Mouse (Mus musculus): Measurements from ENCODE around the gene Cdc6. TPM values are rescaled to one million over a fixed set of nuclear protein-coding genes. Genes with fewer than 3 reads are reported as not detected.
"Not testable (repeated sequence)": the region's sequence is repeated elsewhere in the genome, so short reads cannot be mapped to it uniquely, and the experiment has no call there.

The Cdc6 gene
- polyA plus RNA-seq, 1 experiment = 24.1 TPM

DNA sequence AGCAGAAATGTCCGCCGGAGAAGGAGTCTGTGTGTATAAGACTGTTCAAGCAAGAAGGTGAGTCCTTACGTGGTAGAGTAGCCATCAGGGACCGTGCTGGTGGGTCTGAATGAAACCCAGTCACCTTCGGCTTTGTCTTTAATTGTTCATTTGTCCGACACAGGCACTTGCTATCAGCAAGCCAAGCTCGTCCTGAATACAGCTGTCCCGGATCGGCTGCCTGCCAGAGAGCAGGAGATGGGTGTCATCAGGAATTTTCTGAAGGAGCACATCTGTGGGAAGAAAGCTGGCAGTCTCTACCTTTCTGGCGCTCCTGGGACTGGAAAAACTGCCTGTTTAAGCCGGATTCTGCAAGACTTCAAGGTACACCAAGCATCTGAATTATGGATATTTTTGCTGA is 2.8 kb downstream of the Cdc6 start:
- H3K79me2 ChIP-seq (ENCODE audit: control insufficient read depth, insufficient read depth) = peaks cover 56% of the 10 kb centered on the region
- no peaks in the 10 kb centered on the region for H3K27me3 ChIP-seq (ENCODE audit: control insufficient read depth, insufficient read depth, insufficient read length)
- H3ac ChIP-seq (ENCODE audit: control insufficient read depth, insufficient read length, low read depth) = no peak overlapping the region
- no peak for TF ChIP-seq USF1 (IDR thresholded peaks at IDR 0.05; ENCODE audit: low read depth)
- no peak for TF ChIP-seq MYOG (IDR thresholded peaks at IDR 0.05; ENCODE audit: control insufficient read depth, extremely low read depth, insufficient read length)
- TF ChIP-seq FOSL1 (IDR thresholded peaks at IDR 0.05; ENCODE audit: insufficient read depth, low read length, poor library complexity, severe bottlenecking) = no peak
- no peak for TF ChIP-seq CTCF (IDR thresholded peaks at IDR 0.05; ENCODE audit: control insufficient read depth, insufficient read depth, insufficient read length)
- no peak for TF ChIP-seq MYOD1 (IDR thresholded peaks at IDR 0.05; ENCODE audit: control insufficient read depth, insufficient read length, low read depth)
- no peak for TF ChIP-seq CEBPB (IDR thresholded peaks at IDR 0.05; ENCODE audit: low read depth)
- no peak for TF ChIP-seq MAX (IDR thresholded peaks at IDR 0.05)
- H3K36me3 ChIP-seq (ENCODE audit: control insufficient read depth, insufficient read depth) = peaks cover 67% of the 10 kb centered on the region
- no peak overlapping the region for H3K4me3 ChIP-seq (ENCODE audit: insufficient read depth, poor library complexity, severe bottlenecking)
- peaks cover 21% of the 10 kb centered on the region for H3K79me3 ChIP-seq (ENCODE audit: low read depth)

DNA sequence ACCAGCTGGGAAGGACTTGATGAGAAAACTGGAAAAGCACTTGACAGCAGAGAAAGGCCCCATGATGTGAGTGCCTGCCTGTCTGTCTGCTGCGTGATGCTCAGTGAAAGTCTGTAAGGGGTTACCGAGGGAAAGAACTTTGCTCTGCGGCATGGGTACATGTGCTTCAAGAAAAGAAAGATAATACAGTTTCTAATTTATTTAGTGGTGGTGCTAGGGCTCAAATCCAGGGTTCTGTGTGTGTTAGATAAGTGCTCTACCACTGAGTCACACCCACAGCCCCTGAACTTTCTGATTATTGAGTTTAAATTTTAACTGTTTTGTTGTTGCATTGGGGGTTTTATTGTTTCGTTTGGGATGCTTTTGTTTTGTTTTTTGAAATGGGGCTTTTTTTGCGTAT is 3.9 kb downstream of the Cdc6 start:
- H3K79me2 ChIP-seq (ENCODE audit: control insufficient read depth, insufficient read depth) = peaks cover 56% of the 10 kb centered on the region

DNA sequence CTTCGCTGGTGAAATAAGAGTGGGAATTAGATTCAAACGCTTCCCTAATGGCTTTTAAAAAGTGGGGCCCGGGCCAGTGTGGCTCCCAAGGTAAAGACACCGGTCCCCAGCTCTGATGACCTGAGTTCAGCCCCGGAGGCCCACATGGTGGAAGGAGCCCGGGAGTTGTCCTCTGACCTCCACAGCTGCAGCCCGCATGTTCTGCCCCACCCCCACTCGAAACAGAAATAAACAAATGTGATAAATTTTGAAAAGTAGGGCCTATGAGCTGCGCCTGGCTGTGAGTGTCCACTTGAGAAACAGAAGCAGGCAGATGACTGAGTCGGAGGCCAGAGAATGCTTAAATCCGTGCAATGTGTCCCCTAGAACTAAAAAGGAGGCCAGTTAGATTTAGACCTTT is 6.6 kb downstream of the Cdc6 start:
- no peak overlapping the region for H3K4me3 ChIP-seq (ENCODE audit: insufficient read depth, poor library complexity, severe bottlenecking)
- H3K79me2 ChIP-seq (ENCODE audit: control insufficient read depth, insufficient read depth) = peaks cover 42% of the 10 kb centered on the region
- TF ChIP-seq MAX (IDR thresholded peaks at IDR 0.05) (no peak), CEBPB (IDR thresholded peaks at IDR 0.05; ENCODE audit: low read depth) (no peak), MYOG (IDR thresholded peaks at IDR 0.05; ENCODE audit: control insufficient read depth, extremely low read depth, insufficient read length) (no peak), FOSL1 (IDR thresholded peaks at IDR 0.05; ENCODE audit: insufficient read depth, low read length, poor library complexity, severe bottlenecking) (no peak), USF1 (IDR thresholded peaks at IDR 0.05; ENCODE audit: low read depth) (no peak), MYOD1 (IDR thresholded peaks at IDR 0.05; ENCODE audit: control insufficient read depth, insufficient read length, low read depth) (no peak), CTCF (IDR thresholded peaks at IDR 0.05; ENCODE audit: control insufficient read depth, insufficient read depth, insufficient read length) (no peak)
- peaks cover 94% of the 10 kb centered on the region for H3K36me3 ChIP-seq (ENCODE audit: control insufficient read depth, insufficient read depth)
- no peaks in the 10 kb centered on the region for H3K27me3 ChIP-seq (ENCODE audit: control insufficient read depth, insufficient read depth, insufficient read length)
- H3ac ChIP-seq (ENCODE audit: control insufficient read depth, insufficient read length, low read depth) = no peak overlapping the region
- peaks cover 12% of the 10 kb centered on the region for H3K79me3 ChIP-seq (ENCODE audit: low read depth)

More for the DNA sequence above, 3.9 kb downstream of the Cdc6 start:
- no peak overlapping the region for H3K4me3 ChIP-seq (ENCODE audit: insufficient read depth, poor library complexity, severe bottlenecking)
- H3K36me3 ChIP-seq (ENCODE audit: control insufficient read depth, insufficient read depth) = peaks cover 72% of the 10 kb centered on the region
- TF ChIP-seq MYOD1 (IDR thresholded peaks at IDR 0.05; ENCODE audit: control insufficient read depth, insufficient read length, low read depth) (no peak), FOSL1 (IDR thresholded peaks at IDR 0.05; ENCODE audit: insufficient read depth, low read length, poor library complexity, severe bottlenecking) (no peak), MAX (IDR thresholded peaks at IDR 0.05) (no peak)
- peaks cover 23% of the 10 kb centered on the region for H3K79me3 ChIP-seq (ENCODE audit: low read depth)
- H3K27me3 ChIP-seq (ENCODE audit: control insufficient read depth, insufficient read depth, insufficient read length) = no peaks in the 10 kb centered on the region
- no peak overlapping the region for H3ac ChIP-seq (ENCODE audit: control insufficient read depth, insufficient read length, low read depth)

DNA sequence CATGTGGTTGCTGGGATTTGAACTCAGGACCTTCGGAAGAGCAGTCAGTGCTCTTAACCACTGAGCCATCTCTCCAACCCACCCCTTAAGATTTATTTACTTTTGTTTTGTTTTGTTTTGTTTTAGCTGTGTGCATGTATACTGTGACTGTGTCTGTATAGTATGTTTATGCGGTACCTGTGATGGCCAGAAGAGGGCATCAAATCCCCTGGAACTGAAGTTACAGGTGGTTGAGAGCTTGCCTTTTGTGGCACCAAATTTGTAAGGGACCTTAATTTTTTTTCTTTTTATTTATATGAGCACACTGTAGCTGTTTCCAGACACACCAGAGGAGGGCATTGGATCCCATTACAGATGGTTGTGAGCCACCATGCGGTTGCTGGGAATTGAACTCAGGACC is 8.8 kb downstream of the Cdc6 start:
- not testable (repeated sequence) for H3K4me3 ChIP-seq (ENCODE audit: insufficient read depth, poor library complexity, severe bottlenecking); H3K27me3 ChIP-seq (ENCODE audit: control insufficient read depth, insufficient read depth, insufficient read length); H3K79me3 ChIP-seq (ENCODE audit: low read depth); H3ac ChIP-seq (ENCODE audit: control insufficient read depth, insufficient read length, low read depth)
- peaks cover 99% of the 10 kb centered on the region for H3K36me3 ChIP-seq (ENCODE audit: control insufficient read depth, insufficient read depth)
- H3K79me2 ChIP-seq (ENCODE audit: control insufficient read depth, insufficient read depth) = peaks cover 20% of the 10 kb centered on the region

DNA sequence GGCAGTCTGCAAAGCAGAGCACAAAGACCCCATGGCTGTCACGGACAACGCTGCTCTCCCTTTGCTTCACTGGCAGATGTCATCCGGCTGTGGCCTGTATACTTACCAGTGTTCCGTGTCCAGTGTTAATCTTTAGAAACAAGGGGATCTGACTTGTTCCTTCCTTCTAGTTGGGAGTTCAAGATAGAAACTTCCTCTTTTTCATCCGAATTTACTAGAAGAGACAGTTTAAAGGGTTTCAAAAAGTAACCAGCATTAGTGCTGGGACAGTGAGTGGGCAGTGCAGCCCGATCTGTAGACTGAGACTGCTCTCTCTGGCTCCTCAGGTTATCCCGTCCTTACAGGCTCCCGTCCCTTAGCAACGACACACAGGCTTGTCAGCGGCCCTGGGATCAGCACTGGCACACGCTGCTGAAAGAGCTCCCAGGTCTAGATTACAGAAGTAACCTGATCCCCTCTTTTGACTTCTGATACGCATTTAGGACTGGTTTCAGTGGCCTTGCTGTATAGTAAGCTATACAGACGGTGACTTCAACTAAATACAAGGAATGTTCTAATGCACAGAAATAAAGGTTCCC is 9.9 kb downstream of the Cdc6 start:
- Histone ChIP-seq H3ac (ENCODE audit: control insufficient read depth, insufficient read length, low read depth) (no peak overlapping the region), H3K79me2 (ENCODE audit: control insufficient read depth, insufficient read depth) (peaks cover 11% of the 10 kb centered on the region), H3K4me3 (ENCODE audit: insufficient read depth, poor library complexity, severe bottlenecking) (no peak overlapping the region), H3K27me3 (ENCODE audit: control insufficient read depth, insufficient read depth, insufficient read length) (no peaks in the 10 kb centered on the region), H3K36me3 (ENCODE audit: control insufficient read depth, insufficient read depth) (peaks cover 95% of the 10 kb centered on the region), H3K79me3 (ENCODE audit: low read depth) (peaks cover 2% of the 10 kb centered on the region)
- TF ChIP-seq CEBPB (IDR thresholded peaks at IDR 0.05; ENCODE audit: low read depth) = no peak
- TF ChIP-seq MYOD1 (IDR thresholded peaks at IDR 0.05; ENCODE audit: control insufficient read depth, insufficient read length, low read depth) = no peak

DNA sequence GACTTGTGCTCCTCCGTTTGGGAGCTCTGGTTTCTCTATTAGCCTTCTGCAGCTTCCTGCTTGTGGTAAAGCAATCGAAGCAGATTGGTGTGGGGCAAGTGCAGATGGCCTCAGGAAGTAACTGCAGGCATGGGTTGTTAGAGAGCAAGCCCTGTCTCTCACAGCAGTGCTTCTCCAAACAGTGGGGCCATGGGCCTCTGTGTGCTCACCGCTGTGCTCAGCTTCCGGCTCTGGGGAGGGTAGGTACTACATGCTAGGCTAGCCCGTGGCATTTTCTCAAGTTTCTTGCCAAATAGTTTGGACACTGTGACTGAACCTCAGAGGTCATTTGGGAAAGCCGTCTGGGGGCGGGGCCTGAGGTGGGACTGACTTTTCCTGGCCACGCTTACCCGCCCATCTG is 10.6 kb downstream of the Cdc6 start:
- TF ChIP-seq MYOD1 (IDR thresholded peaks at IDR 0.05; ENCODE audit: control insufficient read depth, insufficient read length, low read depth) (no peak), CEBPB (IDR thresholded peaks at IDR 0.05; ENCODE audit: low read depth) (no peak), MAX (IDR thresholded peaks at IDR 0.05) (no peak), FOSL1 (IDR thresholded peaks at IDR 0.05; ENCODE audit: insufficient read depth, low read length, poor library complexity, severe bottlenecking) (no peak), CTCF (IDR thresholded peaks at IDR 0.05; ENCODE audit: control insufficient read depth, insufficient read depth, insufficient read length) (no peak), MYOG (IDR thresholded peaks at IDR 0.05; ENCODE audit: control insufficient read depth, extremely low read depth, insufficient read length) (no peak), USF1 (IDR thresholded peaks at IDR 0.05; ENCODE audit: low read depth) (no peak)
- Histone ChIP-seq H3K79me2 (ENCODE audit: control insufficient read depth, insufficient read depth) (peaks cover 4% of the 10 kb centered on the region), H3K79me3 (ENCODE audit: low read depth) (peaks cover 2% of the 10 kb centered on the region), H3K36me3 (ENCODE audit: control insufficient read depth, insufficient read depth) (peaks cover 96% of the 10 kb centered on the region), H3K4me3 (ENCODE audit: insufficient read depth, poor library complexity, severe bottlenecking) (no peak overlapping the region), H3ac (ENCODE audit: control insufficient read depth, insufficient read length, low read depth) (no peak overlapping the region), H3K27me3 (ENCODE audit: control insufficient read depth, insufficient read depth, insufficient read length) (no peaks in the 10 kb centered on the region)
